Mouse (Mus musculus) cerebellum, postnatal 14 days (tissue): Measurements from ENCODE around the gene Art2b.
A peak's percentile ranks its signal among the peaks of the same experiment; 100 is the strongest.
"Not testable (repeated sequence)": the region's sequence is repeated elsewhere in the genome, so short reads cannot be mapped to it uniquely, and the experiment has no call there.

ENCODE experiments used
- DNase-seq, 2 experiments: peaks; one replicate each; pipeline ENCODE4 v3.0.0; 2021; ENCODE audit warnings: mixed read lengths in 2 of 2

Gene Art2b

GRCm38 (mm10) chr7:101559393-101559792 lies 26.0 kb downstream of the Art2b start:
- not testable (repeated sequence) for DNase-seq

- DNase-seq = no peak
These were observed 28.0 kb downstream of the Art2b start for GRCm38 (mm10) chr7:101557391-101557790.

- not testable (repeated sequence) for DNase-seq
These were observed 29.9 kb downstream of the Art2b start for GRCm38 (mm10) chr7:101555473-101555872.

GRCm38 (mm10) chr7:101551530-101551929 lies 33.9 kb downstream of the Art2b start:
- DNase-seq = no peak

GRCm38 (mm10) chr7:101550686-101551485 lies 34.5 kb downstream of the Art2b start:
- no peak for DNase-seq

- no peak for DNase-seq
These were observed 36.1 kb downstream of the Art2b start for GRCm38 (mm10) chr7:101549266-101549665.

- DNase-seq = no peak
These were observed 37.7 kb downstream of the Art2b start for GRCm38 (mm10) chr7:101547651-101548050.

GRCm38 (mm10) chr7:101541734-101542133 lies 43.7 kb downstream of the Art2b start:
- DNase-seq = peak; percentile 46 to 66

GRCm38 (mm10) chr7:101541132-101541531 lies 44.3 kb downstream of the Art2b start:
- DNase-seq = peak; percentile 87 to 89

GRCm38 (mm10) chr7:101540684-101541083 lies 44.7 kb downstream of the Art2b start:
- no peak for DNase-seq

GRCm38 (mm10) chr7:101539774-101540173 lies 45.6 kb downstream of the Art2b start:
- DNase-seq = no peak

GRCm38 (mm10) chr7:101538141-101538933 lies 47.1 kb downstream of the Art2b start:
- peak; percentile 64 to 70 for DNase-seq

GRCm38 (mm10) chr7:101537541-101537940 lies 47.9 kb downstream of the Art2b start:
- no peak for DNase-seq

GRCm38 (mm10) chr7:101535517-101535916 lies 49.9 kb downstream of the Art2b start:
- DNase-seq = no peak

- DNase-seq = no peak
These were observed 50.3 kb downstream of the Art2b start for GRCm38 (mm10) chr7:101535102-101535501.

GRCm38 (mm10) chr7:101534428-101534827 lies 51.0 kb downstream of the Art2b start:
- DNase-seq = no peak
